Mouse (Mus musculus) midbrain, embryonic 10.5 days (tissue): ENCODE data around the gene Smyd4. TPM values are rescaled to one million over a fixed set of nuclear protein-coding genes. Genes with fewer than 3 reads are reported as not detected.
A peak's percentile ranks its signal among the peaks of the same experiment; 100 is the strongest.

Experiments
- DNase-seq: peaks from one replicate; pipeline ENCODE4 v3.0.0-alpha.2; 2017; ENCODE audit warnings: low spot score
- H3K27ac ChIP-seq: fragments of 300-500 bp; sonication (generic); replicated peaks from 2 replicates; pipeline ENCODE4 v1.5.1; 2016; ENCODE audit warnings: mild to moderate bottlenecking
- H3K27me3 ChIP-seq: fragments of 300-500 bp; sonication (generic); 2 replicates; pipeline ENCODE4 v1.6.1; 2016; ENCODE audit warnings: low read depth, mild to moderate bottlenecking; ENCODE audit not compliant: poor library complexity, severe bottlenecking
- H3K36me3 ChIP-seq: fragments of 300-500 bp; sonication (generic); 2 replicates; pipeline ENCODE4 v1.6.1; 2016; ENCODE audit warnings: mild to moderate bottlenecking, moderate library complexity
- H3K4me1 ChIP-seq: fragments of 300-500 bp; sonication (generic); 2 replicates; pipeline ENCODE4 v1.6.1; 2016
- H3K4me3 ChIP-seq: fragments of 300-500 bp; sonication (generic); 2 replicates; pipeline ENCODE4 v1.5.1; 2016; ENCODE audit warnings: mild to moderate bottlenecking, moderate library complexity
- H3K9me3 ChIP-seq: fragments of 300-500 bp; sonication (generic); replicated peaks from 2 replicates; pipeline ENCODE4 v1.6.1; 2016; ENCODE audit warnings: mild to moderate bottlenecking
- WGBS: fragments of 180-500 bp; shearing (Covaris S2); methylation state at CpG from one replicate; pipeline ENCODE4 v1.1.7; 2016; 5-methylcytosine and 5-hydroxymethylcytosine counted together
- polyA plus RNA-seq: library from polyadenylated mRNA; unstranded; fragments of >200 nt; fragmentation: Nextera tagmentation; extraction: Ambion mirVana; gene quantifications from 2 replicates; pipeline ENCODE4 v1.2.1, GENCODE M21; 2016

Smyd4 gene
- polyA plus RNA-seq = 17.5 and 19.5 TPM in 2 replicates

DNA sequence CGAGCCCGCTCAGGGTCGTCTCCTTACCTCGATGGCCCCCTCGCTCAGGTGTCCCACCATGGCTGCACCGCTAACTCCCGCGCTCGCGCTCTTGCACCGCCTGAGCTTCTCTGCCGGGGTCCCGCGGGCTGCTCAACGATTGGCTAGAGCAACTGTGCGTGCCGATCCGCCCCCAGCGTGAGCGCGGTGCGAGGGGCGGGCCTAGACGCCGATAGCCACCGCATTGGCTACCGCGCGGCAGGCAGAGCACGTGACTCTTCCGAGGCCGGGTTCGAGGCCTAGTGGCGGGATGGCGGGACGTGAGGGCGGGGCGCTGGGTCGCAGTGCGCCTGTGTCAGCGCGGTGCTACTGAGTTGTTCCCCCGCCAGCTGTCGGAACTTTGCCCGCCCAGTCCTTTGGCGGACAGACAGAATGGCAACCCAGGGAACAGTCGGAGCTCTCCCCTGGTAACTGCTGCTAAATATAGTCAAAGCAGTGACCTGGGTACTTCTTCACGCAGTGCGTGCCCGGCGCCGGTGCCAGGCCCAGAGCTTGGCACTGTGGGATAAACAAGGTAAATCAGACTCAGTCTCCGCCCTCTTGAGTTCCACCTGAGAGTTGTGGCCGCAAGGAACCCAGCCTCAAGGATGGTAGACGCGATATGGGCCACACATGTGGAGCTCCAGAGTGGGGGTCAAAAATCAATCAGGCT is at the start of gene Smyd4, which contains the start of gene Rpa1:
Smyd4 (plus strand) TSS at position 235 of the 691 bp plus-strand sequence.
Rpa1 (minus strand) TSS at position 126 of the 691 bp plus-strand sequence.
- H3K27ac ChIP-seq = peak within 1 kb of the TSS; percentile 90
- peak within 1 kb of the TSS; percentile 86 for H3K4me3 ChIP-seq
- under 1% methylated on average over 56 of the region's 56 CpGs for WGBS

DNA sequence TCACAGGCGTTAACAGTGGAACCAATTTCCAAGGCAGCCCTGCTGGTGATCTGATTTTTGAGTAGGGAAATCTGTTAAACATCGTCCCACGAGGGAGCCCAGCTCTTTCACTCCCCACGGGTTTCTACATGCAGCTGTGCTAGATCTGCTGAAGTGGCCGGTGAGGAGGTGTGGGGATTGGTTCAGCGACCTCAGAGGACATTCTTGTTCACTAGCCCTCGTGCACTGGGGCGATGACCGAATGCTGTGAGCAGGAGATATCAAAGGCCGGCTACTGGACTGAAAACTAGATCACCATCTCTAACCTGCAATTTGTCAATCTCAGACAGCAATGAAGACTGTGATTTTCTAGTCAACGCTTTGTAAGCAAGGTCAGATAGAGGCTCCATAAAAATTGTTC is 49.7 kb upstream of the Smyd4 start:
- Histone ChIP-seq H3K27ac (no peak overlapping the region), H3K9me3 (no peaks in the 10 kb centered on the region), H3K36me3 (peaks cover 45% of the 10 kb centered on the region), H3K4me3 (no peak overlapping the region), H3K27me3 (peaks cover 5% of the 10 kb centered on the region; the same call in 1 of the 2 replicates), H3K4me1 (peaks cover 17% of the 10 kb centered on the region)
- WGBS = 60% methylated on average over 11 of the region's 11 CpGs
- DNase-seq = no peak

More for the DNA sequence above, at the start of gene Smyd4, which contains the start of gene Rpa1:
- Histone ChIP-seq H3K9me3 (no peaks in the 10 kb centered on the region), H3K27me3 (no peaks in the 10 kb centered on the region), H3K4me1 (peaks cover 37% of the 10 kb centered on the region), H3K36me3 (peaks cover 12% of the 10 kb centered on the region)
- peak; percentile 96 for DNase-seq

DNA sequence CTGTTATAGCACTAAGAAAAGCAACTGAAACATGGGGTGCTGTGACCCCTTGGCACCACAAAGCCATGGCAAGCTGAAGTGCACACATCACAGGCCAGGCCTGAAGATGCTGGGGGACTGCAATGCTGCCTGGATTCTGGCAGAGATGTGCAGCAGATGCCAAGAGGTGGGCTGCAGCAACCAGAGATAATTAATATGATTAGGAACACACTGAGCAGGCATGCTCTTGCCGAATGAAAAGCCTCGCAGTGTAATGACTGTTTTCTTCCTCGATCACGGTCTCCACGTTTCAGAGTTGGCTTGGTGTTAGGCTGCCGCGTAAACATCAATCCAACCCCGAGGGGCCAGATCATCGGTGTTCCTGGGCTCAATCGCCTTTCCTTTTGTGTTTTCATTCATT is 48.4 kb upstream of the Smyd4 start:
- DNase-seq = no peak
- H3K27me3 ChIP-seq = no peaks in the 10 kb centered on the region
- H3K9me3 ChIP-seq = no peaks in the 10 kb centered on the region
- no peak overlapping the region for H3K4me3 ChIP-seq
- 0 out of 2 replicates have a peak, but pooled peaks cover 6% of the 10 kb centered on the region for H3K4me1 ChIP-seq
- H3K27ac ChIP-seq = no peak overlapping the region
- WGBS = 89% methylated on average over 10 of the region's 10 CpGs
- H3K36me3 ChIP-seq = peaks cover 55% of the 10 kb centered on the region

DNA sequence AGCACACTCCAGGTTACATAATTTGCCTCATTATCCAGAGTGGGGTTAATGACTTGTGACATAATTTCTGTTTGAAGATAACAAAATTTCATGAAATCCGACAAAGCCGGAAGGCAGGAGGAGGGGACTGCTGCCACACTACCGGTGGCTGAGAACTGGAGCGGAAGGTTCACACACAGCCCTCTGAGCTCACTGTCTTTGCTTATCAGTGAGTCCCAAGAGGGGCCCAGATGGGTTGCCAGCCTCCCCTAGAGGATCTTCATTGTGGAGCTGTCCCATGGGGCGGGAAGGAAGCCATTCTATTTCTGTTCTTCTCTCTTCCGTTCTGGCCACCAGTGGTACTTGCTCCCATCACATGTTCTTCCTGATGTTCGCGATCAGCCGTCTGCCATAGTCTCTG is 47.3 kb upstream of the Smyd4 start:
- WGBS = 95% methylated on average over 9 of the region's 9 CpGs
- Histone ChIP-seq H3K4me1 (0 out of 2 replicates have a peak, but pooled peaks cover 6% of the 10 kb centered on the region), H3K9me3 (no peaks in the 10 kb centered on the region), H3K4me3 (no peak overlapping the region), H3K36me3 (peaks cover 67% of the 10 kb centered on the region), H3K27me3 (no peaks in the 10 kb centered on the region), H3K27ac (no peak overlapping the region)
- no peak for DNase-seq

DNA sequence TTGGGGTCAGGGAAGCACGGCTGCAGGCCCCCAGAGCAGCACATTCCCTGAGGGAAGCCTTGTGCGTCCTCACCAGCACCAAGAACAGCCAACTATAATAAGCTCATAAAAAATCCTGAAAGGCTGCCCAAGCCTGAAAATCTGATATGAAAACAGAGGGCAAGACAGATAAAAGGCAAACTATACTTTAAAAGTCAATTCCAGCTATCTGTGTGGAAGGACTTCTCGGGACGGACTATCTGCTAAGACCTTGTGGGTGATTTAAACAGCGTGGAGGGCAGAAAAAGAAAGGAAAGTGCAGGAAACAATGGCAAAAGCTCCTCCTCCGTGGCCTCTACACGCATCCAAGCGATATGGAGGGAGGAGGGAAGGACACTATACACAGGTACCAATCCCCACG is 43.4 kb upstream of the Smyd4 start:
- WGBS = 93% methylated on average over 9 of the region's 9 CpGs
- Histone ChIP-seq H3K4me1 (no peaks in the 10 kb centered on the region), H3K36me3 (peaks cover 97% of the 10 kb centered on the region), H3K27me3 (no peaks in the 10 kb centered on the region), H3K4me3 (no peak overlapping the region), H3K27ac (no peak overlapping the region), H3K9me3 (no peaks in the 10 kb centered on the region)
- no peak for DNase-seq

DNA sequence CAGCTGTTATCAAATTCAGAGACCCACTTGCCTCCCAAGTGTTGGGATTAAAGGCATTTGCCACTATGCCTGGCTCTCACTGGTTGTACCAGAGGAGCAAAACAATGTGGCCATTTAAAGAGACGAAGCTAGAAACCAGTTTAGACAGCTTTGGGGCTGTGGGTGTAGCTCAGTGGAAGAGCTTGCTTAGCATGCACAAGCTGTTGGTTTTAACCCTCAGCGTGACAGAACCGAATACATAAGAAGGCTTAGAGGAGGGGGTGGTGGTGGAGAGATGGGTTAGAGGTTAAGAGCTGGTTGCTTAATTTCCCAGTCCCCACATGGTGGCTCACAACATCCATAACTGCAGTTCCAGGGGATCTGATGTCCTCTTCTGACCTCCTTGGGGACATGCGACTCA is 39.6 kb upstream of the Smyd4 start:
- Histone ChIP-seq H3K27me3 (no peaks in the 10 kb centered on the region), H3K4me3 (no peak overlapping the region), H3K9me3 (no peaks in the 10 kb centered on the region), H3K36me3 (peaks cover 97% of the 10 kb centered on the region), H3K27ac (no peak overlapping the region), H3K4me1 (no peaks in the 10 kb centered on the region)
- no peak for DNase-seq
- 89% methylated on average over 4 of the region's 4 CpGs for WGBS

DNA sequence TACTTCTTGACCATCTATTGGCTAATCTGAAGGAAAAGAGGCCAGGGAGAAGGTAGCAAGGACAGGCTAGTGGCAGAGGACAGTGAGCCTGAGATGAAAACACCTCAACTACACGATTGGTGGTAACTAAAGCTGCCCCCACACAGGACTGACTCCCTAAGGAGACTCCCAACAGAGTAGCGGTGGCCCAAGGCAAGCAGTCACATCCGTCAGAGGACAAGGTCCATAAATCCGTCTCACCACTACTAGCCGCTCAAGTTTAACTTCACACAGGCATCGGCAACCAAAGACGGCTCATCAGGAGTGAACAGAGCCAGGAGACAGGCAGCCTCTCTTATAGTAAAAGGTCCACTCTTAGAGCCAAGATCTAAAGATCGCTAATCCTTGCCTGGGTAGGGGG is 37.4 kb upstream of the Smyd4 start:
- Histone ChIP-seq H3K27ac (no peak overlapping the region), H3K36me3 (peaks cover 99% of the 10 kb centered on the region), H3K27me3 (no peaks in the 10 kb centered on the region), H3K9me3 (no peaks in the 10 kb centered on the region), H3K4me1 (no peaks in the 10 kb centered on the region), H3K4me3 (no peak overlapping the region)
- no peak for DNase-seq
- WGBS = 91% methylated on average over 8 of the region's 8 CpGs

DNA sequence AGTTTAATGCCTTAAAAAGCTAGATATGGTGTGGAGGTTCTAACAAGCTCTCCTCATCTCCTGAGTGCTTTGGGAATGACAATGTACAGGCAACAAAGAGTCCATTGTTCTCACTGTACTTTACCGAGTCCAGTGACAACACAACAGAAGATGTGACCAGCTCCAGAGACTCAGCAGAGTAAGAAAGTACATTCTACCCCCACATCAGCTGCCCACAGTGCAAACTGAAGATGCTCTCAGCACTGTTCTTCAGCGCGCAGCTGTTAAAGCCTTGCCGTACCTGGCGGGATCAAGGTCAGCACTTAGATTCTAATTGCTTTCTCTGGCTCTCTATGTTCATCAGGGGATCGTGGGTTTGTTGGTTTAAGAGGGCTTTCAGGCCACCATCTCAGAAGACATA is 36.5 kb upstream of the Smyd4 start:
- Histone ChIP-seq H3K36me3 (peaks cover 98% of the 10 kb centered on the region), H3K27ac (no peak overlapping the region), H3K4me1 (no peaks in the 10 kb centered on the region), H3K9me3 (no peaks in the 10 kb centered on the region), H3K27me3 (no peaks in the 10 kb centered on the region), H3K4me3 (no peak overlapping the region)
- 91% methylated on average over 6 of the region's 6 CpGs for WGBS
- no peak for DNase-seq

DNA sequence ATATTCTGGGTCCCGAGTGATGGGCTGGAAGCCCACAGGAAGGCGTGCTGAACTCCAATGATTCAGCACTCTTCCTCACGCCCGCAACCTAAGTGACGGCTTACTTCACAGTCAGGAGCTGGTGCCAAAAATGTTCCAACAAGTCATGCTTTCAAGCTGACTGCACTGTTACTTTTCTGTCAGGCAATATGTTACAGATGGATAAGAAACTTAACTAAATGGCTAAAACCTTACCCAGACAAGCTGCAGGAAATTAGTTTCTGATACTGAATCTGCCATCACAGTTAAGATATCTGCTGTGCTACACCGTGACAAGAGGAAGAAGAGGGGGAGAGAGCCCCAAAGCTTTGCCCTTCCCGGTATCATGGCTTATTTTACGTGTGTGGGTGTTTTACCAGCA is 34.4 kb upstream of the Smyd4 start:
- Histone ChIP-seq H3K27ac (no peak overlapping the region), H3K4me1 (no peaks in the 10 kb centered on the region; the same call in 1 of the 2 replicates), H3K4me3 (no peak overlapping the region), H3K36me3 (peaks cover 95% of the 10 kb centered on the region), H3K27me3 (no peaks in the 10 kb centered on the region), H3K9me3 (no peaks in the 10 kb centered on the region)
- WGBS = 94% methylated on average over 8 of the region's 8 CpGs
- DNase-seq = no peak

DNA sequence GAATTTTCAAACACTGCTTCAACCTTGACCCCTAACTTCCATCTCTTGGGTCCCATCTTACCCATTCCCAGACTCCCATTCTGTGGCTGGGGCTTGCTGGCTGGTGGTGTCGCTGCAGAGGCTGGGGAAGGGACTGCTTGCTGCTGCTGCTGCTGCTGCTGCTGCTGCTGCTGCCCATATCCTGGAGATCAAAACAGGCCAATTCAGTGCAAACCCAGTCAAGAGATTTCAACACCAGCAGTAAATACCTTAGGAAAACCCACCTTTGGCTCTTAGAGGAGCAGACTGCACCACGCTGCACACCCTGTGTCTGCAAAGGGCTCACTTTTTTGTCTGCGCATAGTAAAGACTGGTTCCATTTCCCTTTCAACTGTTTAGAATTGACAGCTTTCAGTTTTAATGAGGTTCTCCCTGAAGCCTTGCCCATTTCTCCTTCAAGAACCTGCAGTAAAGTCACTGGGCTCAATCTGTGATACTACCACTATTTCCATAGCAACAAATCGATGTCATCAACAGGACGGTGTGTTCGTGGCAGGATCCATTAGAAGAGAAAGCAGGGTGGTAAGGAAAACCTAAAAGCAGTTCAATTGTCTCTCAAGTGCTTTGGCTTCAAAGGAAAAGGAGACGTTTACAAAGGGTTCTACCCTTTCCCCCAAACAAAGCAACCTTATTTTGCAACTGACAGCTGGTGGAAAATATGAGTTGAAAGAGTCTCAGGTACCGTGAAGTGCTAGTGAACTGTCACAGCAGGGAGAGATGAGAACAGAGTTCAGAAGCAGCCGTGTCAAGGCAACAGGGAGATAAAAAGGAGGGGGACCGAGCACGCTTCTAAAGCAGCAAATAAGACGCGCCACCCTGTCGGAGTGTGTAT is 29.6 kb upstream of the Smyd4 start:
- Histone ChIP-seq H3K36me3 (peaks cover 57% of the 10 kb centered on the region), H3K4me1 (peaks cover 22% of the 10 kb centered on the region), H3K4me3 (no peak overlapping the region), H3K27me3 (no peaks in the 10 kb centered on the region), H3K27ac (no peak overlapping the region), H3K9me3 (no peaks in the 10 kb centered on the region)
- WGBS = 79% methylated on average over 14 of the region's 14 CpGs
- no peak for DNase-seq

DNA sequence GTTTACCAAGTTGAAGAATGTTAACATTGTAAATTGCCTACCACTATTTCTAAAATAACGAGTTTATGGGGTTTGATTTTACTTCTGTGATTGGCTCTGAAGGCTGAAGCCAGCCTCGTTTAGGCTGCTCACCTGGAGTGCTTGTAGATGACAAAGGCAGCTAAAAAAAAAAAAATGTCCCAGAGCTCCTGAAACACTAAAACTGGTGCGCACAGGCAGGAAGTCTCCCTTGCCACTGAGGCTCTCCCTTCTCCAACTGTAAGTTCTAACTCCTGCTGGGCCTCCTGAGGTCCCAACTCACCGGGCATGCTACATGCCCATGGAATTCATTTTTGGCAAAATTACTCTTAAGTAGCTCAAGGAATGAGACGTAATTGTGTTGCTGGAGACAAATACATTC is 29.0 kb upstream of the Smyd4 start:
- no peaks in the 10 kb centered on the region for H3K9me3 ChIP-seq
- peaks cover 22% of the 10 kb centered on the region for H3K4me1 ChIP-seq
- no peak overlapping the region for H3K27ac ChIP-seq
- peaks cover 56% of the 10 kb centered on the region for H3K36me3 ChIP-seq
- WGBS = 77% methylated on average over 5 of the region's 5 CpGs
- no peak overlapping the region for H3K4me3 ChIP-seq
- H3K27me3 ChIP-seq = no peaks in the 10 kb centered on the region
- DNase-seq = no peak

DNA sequence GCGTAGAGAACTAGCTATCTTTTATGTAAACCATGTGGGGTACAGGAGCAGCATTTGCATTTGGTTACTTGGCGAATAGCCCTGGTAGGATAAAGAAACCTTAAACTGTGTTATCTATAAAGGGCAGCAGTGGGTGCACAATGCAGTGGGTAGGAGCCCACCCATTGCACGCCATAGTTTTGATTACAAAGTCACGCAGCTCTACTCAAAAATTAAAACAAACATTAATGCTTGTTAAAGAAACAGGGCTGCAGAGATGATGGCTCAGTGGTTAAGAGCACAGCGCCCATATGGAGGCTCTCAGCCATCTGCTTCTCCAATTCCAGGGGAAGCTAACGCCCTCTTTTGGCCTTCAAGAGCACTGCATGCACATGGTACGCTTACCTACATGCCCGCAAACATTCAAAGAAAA is 24.9 kb upstream of the Smyd4 start:
- Histone ChIP-seq H3K27me3 (no peaks in the 10 kb centered on the region), H3K4me3 (no peak overlapping the region), H3K4me1 (peaks cover 22% of the 10 kb centered on the region), H3K9me3 (no peaks in the 10 kb centered on the region), H3K36me3 (peaks cover 53% of the 10 kb centered on the region), H3K27ac (no peak overlapping the region)
- DNase-seq = no peak
- 83% methylated on average over 8 of the region's 8 CpGs for WGBS

DNA sequence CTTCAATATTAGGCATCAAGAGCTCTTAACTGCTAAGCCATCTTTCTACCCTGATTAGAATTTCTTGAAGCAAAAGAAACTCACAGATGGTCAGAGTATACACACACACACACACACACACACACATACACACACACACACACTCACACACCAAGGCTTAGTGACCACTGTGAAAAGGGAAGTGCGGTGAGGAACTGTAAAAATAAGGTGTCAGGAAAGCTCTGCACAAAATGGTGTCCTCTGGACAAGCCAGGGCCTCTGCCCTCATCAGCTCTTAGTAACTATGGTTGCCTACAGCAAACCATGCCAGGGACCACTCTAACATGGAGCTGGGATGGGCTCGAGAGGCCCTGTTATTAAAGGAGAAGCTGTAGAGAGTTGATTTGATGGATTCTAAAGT is 23.8 kb upstream of the Smyd4 start:
- Histone ChIP-seq H3K4me3 (no peak overlapping the region), H3K36me3 (peaks cover 57% of the 10 kb centered on the region)
- 98% methylated on average over 2 of the region's 2 CpGs for WGBS

More for the DNA sequence above, 23.8 kb upstream of the Smyd4 start:
- Histone ChIP-seq H3K9me3 (no peaks in the 10 kb centered on the region), H3K4me1 (peaks cover 19% of the 10 kb centered on the region), H3K27me3 (no peaks in the 10 kb centered on the region), H3K27ac (no peak overlapping the region)
- DNase-seq = no peak
